Mouse (Mus musculus): Measurements from ENCODE around the gene Cspg5. TPM values are rescaled to one million over a fixed set of nuclear protein-coding genes. Genes with fewer than 3 reads are reported as not detected.

Gene Cspg5
- polyA plus RNA-seq, 2 experiments, result 6.4 to 10.0 TPM

- DNase-seq (ENCODE audit: low spot score) (no peak), ATAC-seq (ENCODE audit: low FRiP score, low read depth) (no peak)
- Histone ChIP-seq H3K27ac (replicated peaks; ENCODE audit: low read depth, low read length) (no peak overlapping the region), H3K4me1 (ENCODE audit: control insufficient read depth, insufficient read depth, low read length) (peaks cover 6% of the 10 kb centered on the region; the same call in 1 of the 2 replicates), H3K36me3 (ENCODE audit: control insufficient read depth, insufficient read depth, low read length) (peaks cover 90% of the 10 kb centered on the region), H3K9ac (ENCODE audit: low read depth, low read length, severe bottlenecking) (no peak overlapping the region), H3K9me3 (ENCODE audit: control insufficient read depth, low read length) (no peaks in the 10 kb centered on the region), H3K4me3 (replicated peaks; ENCODE audit: low read length) (no peak overlapping the region), H3K4me2 (replicated peaks; ENCODE audit: low read depth, low read length, severe bottlenecking) (no peak overlapping the region), H3K27me3 (ENCODE audit: control insufficient read depth, insufficient read depth, low read length) (no peaks in the 10 kb centered on the region)
- 79% methylated on average over 3 of the region's 3 CpGs for WGBS
- no peak for TF ChIP-seq POLR2A (IDR thresholded peaks at IDR 0.05; ENCODE audit: borderline replicate concordance, extremely low read depth, insufficient read depth, insufficient read length)
Observed at GRCm38 (mm10) chr9:110208967-110209366, 34.6 kb upstream of the Cspg5 start.

- H3K36me3 ChIP-seq (ENCODE audit: control insufficient read depth, insufficient read depth, low read length), result peaks cover 85% of the 10 kb centered on the region
Observed at GRCm38 (mm10) chr9:110224273-110224672, 19.3 kb upstream of the Cspg5 start.

GRCm38 (mm10) chr9:110226191-110226590 is 17.4 kb upstream of the Cspg5 start:
- no peak overlapping the region for H3K4me2 ChIP-seq (replicated peaks; ENCODE audit: low read depth, low read length, severe bottlenecking)
- no peak overlapping the region for H3K4me3 ChIP-seq (replicated peaks; ENCODE audit: low read length)
- H3K27ac ChIP-seq (replicated peaks; ENCODE audit: low read depth, low read length), result no peak overlapping the region
- 95% methylated on average over 4 of the region's 4 CpGs for WGBS
- TF ChIP-seq POLR2A (IDR thresholded peaks at IDR 0.05; ENCODE audit: borderline replicate concordance, extremely low read depth, insufficient read depth, insufficient read length), result no peak
- H3K27me3 ChIP-seq (ENCODE audit: control insufficient read depth, insufficient read depth, low read length), result no peaks in the 10 kb centered on the region
- no peaks in the 10 kb centered on the region for H3K9me3 ChIP-seq (ENCODE audit: control insufficient read depth, low read length)
- ATAC-seq (ENCODE audit: low FRiP score, low read depth) (no peak), DNase-seq (ENCODE audit: low spot score) (no peak)
- no peaks in the 10 kb centered on the region for H3K4me1 ChIP-seq (ENCODE audit: control insufficient read depth, insufficient read depth, low read length)
- no peak overlapping the region for H3K9ac ChIP-seq (ENCODE audit: low read depth, low read length, severe bottlenecking)
- peaks cover 78% of the 10 kb centered on the region for H3K36me3 ChIP-seq (ENCODE audit: control insufficient read depth, insufficient read depth, low read length)

More at GRCm38 (mm10) chr9:110224273-110224672, 19.3 kb upstream of the Cspg5 start:
- Histone ChIP-seq H3K27me3 (ENCODE audit: control insufficient read depth, insufficient read depth, low read length) (no peaks in the 10 kb centered on the region), H3K27ac (replicated peaks; ENCODE audit: low read depth, low read length) (no peak overlapping the region), H3K4me1 (ENCODE audit: control insufficient read depth, insufficient read depth, low read length) (no peaks in the 10 kb centered on the region), H3K9me3 (ENCODE audit: control insufficient read depth, low read length) (no peaks in the 10 kb centered on the region), H3K4me3 (replicated peaks; ENCODE audit: low read length) (no peak overlapping the region), H3K4me2 (replicated peaks; ENCODE audit: low read depth, low read length, severe bottlenecking) (no peak overlapping the region), H3K9ac (ENCODE audit: low read depth, low read length, severe bottlenecking) (no peak overlapping the region)
- 92% methylated on average over 4 of the region's 4 CpGs for WGBS
- DNase-seq (ENCODE audit: low spot score) (no peak), ATAC-seq (ENCODE audit: low FRiP score, low read depth) (no peak)
- no peak for TF ChIP-seq POLR2A (IDR thresholded peaks at IDR 0.05; ENCODE audit: borderline replicate concordance, extremely low read depth, insufficient read depth, insufficient read length)

- ATAC-seq (ENCODE audit: low FRiP score, low read depth), result peak; percentile 41; the same call in 1 of the 2 replicates
- Histone ChIP-seq H3K9ac (ENCODE audit: low read depth, low read length, severe bottlenecking) (no peak overlapping the region), H3K4me2 (replicated peaks; ENCODE audit: low read depth, low read length, severe bottlenecking) (no peak overlapping the region), H3K27me3 (ENCODE audit: control insufficient read depth, insufficient read depth, low read length) (no peaks in the 10 kb centered on the region), H3K27ac (replicated peaks; ENCODE audit: low read depth, low read length) (no peak overlapping the region), H3K4me3 (replicated peaks; ENCODE audit: low read length) (no peak overlapping the region), H3K9me3 (ENCODE audit: control insufficient read depth, low read length) (no peaks in the 10 kb centered on the region), H3K36me3 (ENCODE audit: control insufficient read depth, insufficient read depth, low read length) (peaks cover 75% of the 10 kb centered on the region), H3K4me1 (ENCODE audit: control insufficient read depth, insufficient read depth, low read length) (no peaks in the 10 kb centered on the region)
- 46% methylated on average over 6 of the region's 6 CpGs for WGBS
- no peak for DNase-seq (ENCODE audit: low spot score)
- TF ChIP-seq POLR2A (IDR thresholded peaks at IDR 0.05; ENCODE audit: borderline replicate concordance, extremely low read depth, insufficient read depth, insufficient read length), result no peak
Observed at GRCm38 (mm10) chr9:110228671-110229070, 14.9 kb upstream of the Cspg5 start.

DNA sequence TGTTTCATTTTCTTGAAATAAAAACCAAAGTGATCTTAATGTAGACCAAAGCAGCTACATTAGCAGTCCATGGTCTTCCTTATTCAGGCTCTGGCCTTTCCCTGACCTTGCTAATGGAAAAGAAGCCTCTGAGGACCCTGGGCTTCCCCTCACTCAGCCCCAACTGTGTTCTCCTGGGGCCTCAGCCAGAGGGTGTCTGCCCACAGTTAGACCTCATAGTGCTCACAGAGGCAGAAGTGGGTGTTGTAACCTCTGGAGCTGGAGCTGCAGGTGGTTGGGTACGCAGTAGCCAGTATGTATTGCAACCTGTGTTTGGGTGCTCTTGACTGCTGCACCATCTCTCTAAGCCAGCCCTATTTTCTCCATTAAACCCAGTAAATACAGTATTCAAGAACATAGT is 14.5 kb upstream of the Cspg5 start:
- ATAC-seq (ENCODE audit: low FRiP score, low read depth), result no peak
- Histone ChIP-seq H3K9me3 (ENCODE audit: control insufficient read depth, low read length) (no peaks in the 10 kb centered on the region), H3K9ac (ENCODE audit: low read depth, low read length, severe bottlenecking) (no peak overlapping the region)

More for the DNA sequence above, 14.5 kb upstream of the Cspg5 start:
- Histone ChIP-seq H3K36me3 (ENCODE audit: control insufficient read depth, insufficient read depth, low read length) (peaks cover 75% of the 10 kb centered on the region), H3K4me1 (ENCODE audit: control insufficient read depth, insufficient read depth, low read length) (no peaks in the 10 kb centered on the region), H3K4me2 (replicated peaks; ENCODE audit: low read depth, low read length, severe bottlenecking) (no peak overlapping the region), H3K27ac (replicated peaks; ENCODE audit: low read depth, low read length) (no peak overlapping the region), H3K27me3 (ENCODE audit: control insufficient read depth, insufficient read depth, low read length) (no peaks in the 10 kb centered on the region), H3K4me3 (replicated peaks; ENCODE audit: low read length) (no peak overlapping the region)
- no peak for DNase-seq (ENCODE audit: low spot score)
- 100% methylated on average over 1 of the region's 1 CpGs for WGBS
- no peak for TF ChIP-seq POLR2A (IDR thresholded peaks at IDR 0.05; ENCODE audit: borderline replicate concordance, extremely low read depth, insufficient read depth, insufficient read length)
